ENCODE assay signal across 13 mouse cellular contexts in the genomic region with DNA sequence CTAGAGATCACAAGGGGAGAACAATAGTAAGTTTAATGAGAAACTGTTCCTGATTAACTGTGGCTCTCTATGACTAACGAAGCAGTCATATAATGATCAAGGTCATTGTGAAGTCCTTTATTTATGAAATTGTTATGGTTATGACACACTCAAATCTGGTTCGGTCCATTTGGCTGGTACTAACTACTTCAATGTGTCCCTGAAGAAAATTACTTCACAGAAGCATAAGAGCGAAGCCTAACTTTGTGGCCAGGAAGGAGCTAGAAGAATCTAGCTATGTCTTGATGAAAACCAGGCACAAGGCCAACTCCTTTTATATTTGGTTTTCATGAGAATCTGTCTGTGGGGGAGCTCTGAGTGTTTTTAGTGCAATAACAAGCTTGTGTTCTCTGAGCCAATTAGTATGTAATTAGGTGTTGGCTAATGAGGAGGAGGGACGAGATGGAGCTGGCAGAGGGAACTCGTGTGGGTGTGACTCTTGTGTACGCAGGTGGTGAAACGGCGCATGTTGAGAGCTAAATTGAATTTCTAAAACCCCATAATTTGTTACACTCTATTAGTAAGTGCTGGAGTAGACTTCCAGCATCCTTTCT.
A peak's percentile ranks its signal among the peaks of the same experiment; 100 is the strongest.
DNase-seq lines count a peak whose midpoint lies in the region; ATAC-seq lines count a peak whose summit lies in the region.
"Had no signal": no experiment of that assay in that cellular context is flagged by ENCODE, and none has a peak within 500 bp of the region (broad histone marks: within the 10 kb centered on the region; RNA-seq: fewer than 3 reads in every experiment).

No protein-coding gene starts in this region.

- no peak overlapping the region for H3K4me2 ChIP-seq in midbrain, embryonic 14.5 days (ENCODE audit: low read length)
- H3K4me2 ChIP-seq in midbrain, embryonic 15.5 days = no peak overlapping the region
- H3K4me2 ChIP-seq in kidney, embryonic 14.5 days (replicated peaks; ENCODE audit: low read depth, low read length) = no peak overlapping the region
- H3K4me2 ChIP-seq: liver, embryonic 15.5 days had no signal

- H3K4me1 ChIP-seq in midbrain, embryonic 14.5 days (ENCODE audit: control insufficient read depth, insufficient read depth, low read length) = no peaks in the 10 kb centered on the region
- H3K4me1 ChIP-seq in midbrain, embryonic 15.5 days = no peaks in the 10 kb centered on the region
- no peaks in the 10 kb centered on the region for H3K4me1 ChIP-seq in kidney, embryonic 14.5 days (ENCODE audit: control insufficient read depth, insufficient read depth, low read length)
- H3K4me1 ChIP-seq: liver, embryonic 15.5 days; midbrain, embryonic 10.5 days had no signal

- no peaks in the 10 kb centered on the region for H3K9me3 ChIP-seq in midbrain, embryonic 14.5 days (ENCODE audit: control insufficient read depth, low read length)
- no peaks in the 10 kb centered on the region for H3K9me3 ChIP-seq in midbrain, embryonic 15.5 days
- no peaks in the 10 kb centered on the region for H3K9me3 ChIP-seq in kidney, embryonic 14.5 days (ENCODE audit: control insufficient read depth, low read length)
- H3K9me3 ChIP-seq: liver, embryonic 15.5 days; midbrain, embryonic 10.5 days had no signal

- peak; percentile 22 for DNase-seq in midbrain, embryonic 14.5 days
- peak; percentile 12 to 46 for DNase-seq in frontal cortex, postnatal 10 days (ENCODE audit: low spot score in 2 of 2)
- peak; percentile 12 to 22 for DNase-seq in left cerebral cortex, adult 18-20 months (ENCODE audit: low spot score in 2 of 2)
- DNase-seq in telencephalon, adult 2 months (ENCODE audit: low read depth, low spot score) = peak; percentile 80
- DNase-seq in yolk sac, embryonic 10.5 days (ENCODE audit: low spot score) = no peak
- DNase-seq: cerebellum, postnatal 36 days; heart, postnatal 10 days; thymus, adult 2 months had no signal

- H3K36me3 ChIP-seq in midbrain, embryonic 14.5 days (ENCODE audit: control insufficient read depth, insufficient read depth, low read length) = no peaks in the 10 kb centered on the region
- no peaks in the 10 kb centered on the region for H3K36me3 ChIP-seq in midbrain, embryonic 15.5 days (replicated peaks)
- H3K36me3 ChIP-seq in kidney, embryonic 14.5 days (ENCODE audit: control insufficient read depth, insufficient read depth, low read length) = no peaks in the 10 kb centered on the region
- H3K36me3 ChIP-seq: liver, embryonic 15.5 days; midbrain, embryonic 10.5 days had no signal

- no peak overlapping the region for H3K4me3 ChIP-seq in midbrain, embryonic 14.5 days (replicated peaks; ENCODE audit: low read depth, low read length)
- H3K4me3 ChIP-seq in midbrain, embryonic 15.5 days = no peak overlapping the region
- no peak overlapping the region for H3K4me3 ChIP-seq in kidney, embryonic 14.5 days (ENCODE audit: low read length)
- H3K4me3 ChIP-seq: liver, embryonic 15.5 days; midbrain, embryonic 10.5 days had no signal

- H3K9ac ChIP-seq in midbrain, embryonic 14.5 days (replicated peaks; ENCODE audit: low read length) = no peak overlapping the region
- H3K9ac ChIP-seq in midbrain, embryonic 15.5 days = no peak overlapping the region
- no peak overlapping the region for H3K9ac ChIP-seq in kidney, embryonic 14.5 days (ENCODE audit: low read depth, low read length)
- H3K9ac ChIP-seq: liver, embryonic 15.5 days had no signal

- no peak overlapping the region for H3K27ac ChIP-seq in midbrain, embryonic 14.5 days (replicated peaks; ENCODE audit: low read depth, low read length)
- H3K27ac ChIP-seq in midbrain, embryonic 15.5 days = no peak overlapping the region
- no peak overlapping the region for H3K27ac ChIP-seq in kidney, embryonic 14.5 days (ENCODE audit: low read depth, low read length)
- H3K27ac ChIP-seq: kidney, postnatal 0 days; liver, embryonic 15.5 days; midbrain, embryonic 10.5 days had no signal

- WGBS in midbrain, embryonic 14.5 days = 86% methylated on average over 8 of the region's 8 CpGs
- 82% methylated on average over 8 of the region's 8 CpGs for WGBS in midbrain, embryonic 15.5 days
- 76% methylated on average over 8 of the region's 8 CpGs for WGBS in kidney, embryonic 14.5 days

- H3K27me3 ChIP-seq in midbrain, embryonic 14.5 days (ENCODE audit: control insufficient read depth, insufficient read depth, low read length) = no peaks in the 10 kb centered on the region
- no peaks in the 10 kb centered on the region for H3K27me3 ChIP-seq in midbrain, embryonic 15.5 days (replicated peaks)
- no peaks in the 10 kb centered on the region for H3K27me3 ChIP-seq in kidney, embryonic 14.5 days (ENCODE audit: control insufficient read depth, insufficient read depth, low read length)
- H3K27me3 ChIP-seq: liver, embryonic 15.5 days had no signal

- ATAC-seq in midbrain, embryonic 14.5 days (ENCODE audit: low FRiP score, low TSS enrichment) = no peak
- ATAC-seq in midbrain, embryonic 15.5 days (replicated peaks) = no peak
- no peak for ATAC-seq in kidney, embryonic 14.5 days (ENCODE audit: low FRiP score, low TSS enrichment)
